Mouse (Mus musculus) lung, postnatal 25 days (tissue): ENCODE measurements around the gene Olfr460.
"Not testable (repeated sequence)": the region's sequence is repeated elsewhere in the genome, so short reads cannot be mapped to it uniquely, and the experiment has no call there.

Experiments
- DNase-seq: peaks from one replicate; pipeline ENCODE4 v3.0.0; 2022; ENCODE audit warnings: low spot score

Olfr460 gene

GRCm38 (mm10) chr6:40569187-40569586 lies at the start of gene Olfr460:
Gene Olfr460 (plus strand): TSS chr6:40569487.
- no peak for DNase-seq

GRCm38 (mm10) chr6:40544690-40545089 lies 24.6 kb upstream of the Olfr460 start:
- DNase-seq, result no peak

DNA sequence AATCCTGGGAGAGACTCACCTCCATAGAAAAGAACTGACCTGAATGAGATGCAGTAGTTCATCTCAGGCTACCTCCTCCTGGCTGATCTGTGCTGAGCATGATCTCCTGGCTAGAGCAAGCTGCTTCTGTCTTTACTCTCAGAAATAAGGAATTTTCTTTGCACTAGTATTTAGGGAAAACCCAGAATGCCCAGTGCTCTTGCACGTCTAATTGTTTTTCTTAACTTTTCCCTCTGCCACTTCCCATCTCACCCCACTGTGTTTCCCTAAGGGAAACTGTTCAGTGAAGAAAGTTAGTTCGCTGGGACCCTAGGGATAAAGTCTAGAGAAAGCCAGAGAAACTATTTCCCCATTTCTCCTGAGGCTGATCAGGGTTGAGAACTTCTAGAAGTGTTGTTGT lies 14.3 kb upstream of the Olfr460 start, which contains the start of gene Olfr461:
Gene Olfr461, minus strand, starts transcription at position 101 of the 400 bp plus-strand sequence.
- no peak for DNase-seq

DNA sequence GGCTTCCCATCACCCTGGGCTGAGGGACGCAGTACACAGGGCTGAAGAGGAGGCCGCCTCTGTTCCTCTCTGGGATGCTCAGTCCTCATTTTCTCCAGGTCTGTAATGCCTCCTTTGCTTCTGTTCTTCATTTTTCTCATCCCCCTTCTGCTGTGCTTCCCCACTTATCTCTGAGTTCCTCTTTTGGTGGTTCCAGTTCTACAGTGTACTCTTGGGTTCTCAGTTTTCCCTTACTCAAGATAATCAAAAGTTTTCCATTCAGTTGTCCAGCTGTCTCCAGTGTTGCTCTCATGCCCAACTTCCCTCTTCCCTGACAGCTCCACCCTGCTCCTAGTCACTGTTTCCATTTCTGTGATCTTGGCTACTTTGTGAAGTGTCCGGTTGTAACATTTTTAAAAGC lies 4.3 kb downstream of the Olfr460 start:
- no peak for DNase-seq

DNA sequence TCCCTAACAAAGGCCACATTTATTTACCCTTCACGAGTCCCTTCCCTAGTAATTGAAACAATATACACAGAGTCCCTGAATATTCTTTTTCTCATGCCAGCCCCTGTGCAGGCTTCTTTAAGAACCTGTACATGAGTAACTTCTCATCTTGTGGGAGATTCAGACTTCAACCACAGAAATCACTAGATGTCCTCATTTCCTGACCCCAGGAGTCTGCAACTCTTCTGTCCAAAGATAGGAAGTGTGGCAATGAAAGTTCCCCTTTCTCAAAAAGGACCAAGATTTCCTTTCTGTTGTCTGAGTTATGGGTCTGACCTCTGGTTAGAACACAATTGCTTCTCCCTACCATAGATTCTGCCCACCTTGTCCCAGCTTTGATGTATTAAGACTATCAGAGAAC lies 7.0 kb downstream of the Olfr460 start:
- peak; percentile 25 for DNase-seq

DNA sequence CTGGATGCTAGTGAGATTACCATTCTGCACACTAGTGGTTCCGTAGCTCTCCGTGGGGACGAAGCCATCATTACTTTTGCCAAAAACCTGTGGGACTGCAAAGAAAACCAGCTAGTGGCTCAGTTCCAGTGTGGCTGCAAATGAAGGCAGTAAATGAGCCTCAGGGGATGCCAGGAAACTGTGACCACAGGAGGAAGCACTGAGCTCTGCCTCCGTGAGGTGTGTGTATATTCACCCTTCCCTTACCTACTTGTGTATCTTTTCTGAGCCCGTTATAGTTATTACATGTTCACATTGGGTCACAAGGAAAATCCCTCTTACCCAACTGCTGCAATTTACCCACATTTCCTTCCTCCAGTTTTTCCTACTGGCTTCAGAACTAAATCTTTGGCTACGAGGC lies 15.0 kb downstream of the Olfr460 start:
- no peak for DNase-seq

DNA sequence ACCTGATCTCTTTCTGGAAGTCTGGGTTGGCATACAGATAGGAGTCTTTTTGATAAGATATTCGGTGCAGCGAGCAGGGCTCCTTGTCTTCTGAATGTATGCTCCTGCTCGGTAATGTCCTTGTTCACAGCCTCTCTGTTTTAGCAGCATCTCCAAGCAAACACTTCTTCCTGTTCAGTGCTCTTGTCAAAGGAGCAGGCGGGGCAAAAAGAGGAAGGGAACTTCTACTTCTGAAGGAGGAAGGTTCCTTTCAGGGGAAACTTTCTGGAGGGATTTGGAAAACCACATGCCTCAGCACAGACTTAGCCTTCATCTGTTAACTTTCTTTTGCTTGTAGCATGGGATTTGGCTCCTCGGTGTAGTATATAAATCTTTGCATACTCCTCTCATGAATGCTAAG lies 16.4 kb downstream of the Olfr460 start, which contains the start of gene Clec5a:
Gene Clec5a, minus strand, starts transcription at position 177 of the 400 bp plus-strand sequence.
- DNase-seq, result no peak

- DNase-seq, result no peak
Measured at GRCm38 (mm10) chr6:40588346-40588745, 19.1 kb downstream of the Olfr460 start.

DNA sequence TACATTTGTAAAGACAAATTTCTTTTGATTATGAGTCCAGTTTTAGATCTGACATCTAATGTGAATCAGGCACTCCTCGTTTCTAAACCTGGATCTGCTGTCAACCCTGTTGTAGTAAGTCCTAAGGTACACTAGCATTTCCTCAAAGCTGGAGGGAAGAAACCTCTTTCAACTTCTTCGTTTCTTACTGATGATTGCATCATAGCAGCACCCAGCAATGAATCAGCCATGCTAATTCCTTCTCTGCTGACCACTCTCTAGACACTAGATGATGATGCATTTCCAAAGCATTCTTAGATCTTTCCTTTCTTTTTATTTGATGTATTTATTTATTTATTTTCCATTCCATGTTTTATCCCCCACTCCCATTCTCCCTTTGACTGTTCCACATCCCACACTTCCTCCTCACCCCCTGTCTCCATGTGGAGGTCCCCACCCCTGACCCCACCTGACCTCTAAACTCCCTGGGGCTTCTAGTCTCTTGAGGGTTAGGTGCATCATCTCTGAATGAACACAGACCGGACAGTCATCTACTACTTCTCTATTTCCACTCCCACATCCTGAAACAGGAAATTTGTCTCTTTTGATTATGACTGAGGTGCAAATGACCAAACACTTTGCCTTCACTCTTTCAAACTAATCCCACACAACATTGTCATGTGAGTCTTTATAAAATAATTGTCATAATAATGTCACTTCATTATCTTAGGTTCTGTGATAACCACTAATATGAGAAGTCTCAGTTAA lies 25.7 kb downstream of the Olfr460 start:
- peak; percentile 18 for DNase-seq

DNA sequence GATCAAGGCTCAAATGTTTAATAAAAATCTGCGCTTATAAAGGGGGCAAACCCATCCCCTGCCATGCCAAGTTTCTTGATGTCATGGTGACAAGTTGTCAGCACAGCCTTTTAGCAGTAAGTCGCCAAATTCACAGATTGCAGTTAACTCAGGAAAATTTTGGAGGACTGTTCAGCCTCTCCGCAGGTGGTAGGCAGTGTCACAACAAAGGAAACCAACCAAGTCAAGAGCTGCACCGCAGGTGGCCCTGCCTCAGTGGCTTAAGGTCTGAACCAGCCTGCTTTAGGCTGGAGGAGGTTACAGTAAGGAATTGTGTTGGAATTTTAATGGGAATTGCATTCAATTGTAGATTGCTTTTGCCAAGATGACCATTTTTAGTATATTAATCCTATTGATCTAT lies 29.3 kb downstream of the Olfr460 start:
- DNase-seq, result not testable (repeated sequence)

- DNase-seq, result no peak
Measured at GRCm38 (mm10) chr6:40607431-40607830, 38.1 kb downstream of the Olfr460 start.

DNA sequence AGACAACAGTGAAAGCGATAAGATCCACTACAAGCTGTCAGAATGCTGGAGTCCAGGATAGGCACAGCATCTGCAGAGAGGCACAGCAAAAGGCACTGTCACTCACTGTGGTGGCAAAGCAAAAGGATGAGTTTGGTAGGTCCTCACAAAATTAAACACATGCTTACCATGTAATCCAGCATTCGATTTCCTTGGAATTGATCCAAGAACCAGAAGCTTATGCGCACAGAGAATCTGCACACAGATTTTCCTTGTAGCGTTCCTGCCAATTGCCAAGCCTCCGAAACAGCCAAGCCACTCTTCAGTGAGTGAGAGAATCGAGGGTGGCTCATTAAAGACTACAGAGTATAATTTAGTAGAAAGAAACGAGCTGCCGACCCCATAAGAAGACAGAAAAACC lies 41.0 kb downstream of the Olfr460 start:
- DNase-seq, result no peak

GRCm38 (mm10) chr6:40613260-40613852 lies 44.1 kb downstream of the Olfr460 start, which contains the start of gene Tas2r138:
Gene Tas2r138 (minus strand): TSS chr6:40613310.
- DNase-seq, result no peak

GRCm38 (mm10) chr6:40617965-40618364 lies 48.7 kb downstream of the Olfr460 start:
- peak; percentile 13 for DNase-seq
